Mouse (Mus musculus) frontal cortex, adult 2 months (tissue): ENCODE measurements at regions not wholly inside any gene's neighbourhood (a gene's known extent, or its start where the extent isn't known, plus 50 kb on each side); places are given as distances from the start of the nearest gene placed in this dataset.

Experiments
- DNase-seq, 2 experiments: peaks; one replicate each; pipeline ENCODE4 v3.0.0; 2022; ENCODE audit warnings: low spot score in 1 of 2; ENCODE audit errors: extremely low spot score in 1 of 2

GRCm38 (mm10) chr2:148559376-148559775 lies 113.0 kb upstream of the Nxt1 start:
- DNase-seq: no peak

GRCm38 (mm10) chr2:148558365-148558764 lies 114.0 kb upstream of the Nxt1 start:
- no peak for DNase-seq

DNA sequence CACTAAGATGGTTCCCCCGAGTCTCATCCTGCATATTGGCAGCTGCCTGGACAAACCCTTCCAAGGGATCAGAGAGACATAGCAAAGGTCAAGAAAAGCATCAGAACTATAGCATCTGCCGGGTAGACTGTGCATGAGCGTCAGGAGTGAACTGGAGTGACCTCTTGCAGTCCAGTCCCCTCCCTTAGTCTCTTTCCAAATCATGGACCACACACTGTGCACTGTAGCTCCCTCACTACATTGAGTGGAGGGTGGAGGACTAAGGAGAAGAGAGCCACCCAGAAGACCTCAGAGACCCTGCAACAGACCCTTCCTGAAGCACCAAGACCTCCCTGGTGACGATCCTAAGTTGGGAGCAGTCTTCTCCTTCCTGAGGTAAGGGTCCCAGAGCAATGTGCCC lies 107.8 kb upstream of the Cd93 start:
- DNase-seq: no peak

- no peak for DNase-seq
Measured at GRCm38 (mm10) chr2:148549618-148550017, 106.3 kb upstream of the Cd93 start.

DNA sequence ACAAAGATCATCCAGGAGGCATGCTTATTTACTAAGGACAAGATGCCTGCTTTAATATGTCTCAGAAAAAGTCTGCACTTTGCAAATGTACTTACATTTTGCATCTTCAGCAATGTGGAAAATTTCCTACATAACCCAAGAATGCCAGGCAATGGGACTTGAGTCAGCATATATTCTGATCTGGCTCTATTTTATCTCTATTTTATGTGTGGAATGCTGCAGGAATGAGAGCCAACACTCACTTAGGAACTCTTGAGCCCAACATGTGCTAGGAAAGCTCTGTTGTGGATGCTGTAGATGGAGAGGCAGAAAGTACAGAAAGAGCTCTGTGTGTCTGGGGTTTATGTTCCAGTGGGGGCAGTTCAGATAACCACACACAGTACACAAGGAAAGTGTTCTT lies 99.0 kb upstream of the Cd93 start:
- peak in 1 of 2 experiments; percentile 5 for DNase-seq

DNA sequence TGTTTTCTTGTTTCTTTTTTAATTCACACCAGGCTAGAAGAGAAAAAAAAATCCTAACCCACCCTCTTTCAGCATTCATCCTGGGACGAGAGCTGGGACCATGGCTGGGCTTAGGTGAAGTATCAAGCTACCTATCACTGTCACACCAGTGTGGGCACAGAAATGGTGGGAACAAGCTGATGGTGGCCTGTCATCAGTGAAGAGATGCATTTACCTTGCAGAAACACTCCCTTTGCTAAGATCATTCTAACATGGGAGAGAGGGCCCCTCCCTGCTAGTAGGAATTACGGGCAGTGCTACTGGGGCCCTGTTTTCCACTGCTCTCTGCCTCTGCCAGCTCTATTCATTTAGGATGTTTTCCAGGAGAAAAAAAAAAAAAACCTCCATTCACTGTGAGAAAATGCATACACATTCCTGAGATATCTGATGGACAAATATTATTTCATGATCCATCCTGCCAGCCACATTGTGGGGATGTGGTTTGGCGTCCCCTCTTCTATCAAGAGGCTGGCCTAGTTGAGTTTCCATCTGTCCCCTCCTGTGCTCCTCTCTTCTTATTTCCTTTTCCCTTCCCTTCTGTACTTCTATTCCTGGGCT lies 94.6 kb upstream of the Cd93 start:
- peak in 1 of 2 experiments; percentile 10 for DNase-seq

DNA sequence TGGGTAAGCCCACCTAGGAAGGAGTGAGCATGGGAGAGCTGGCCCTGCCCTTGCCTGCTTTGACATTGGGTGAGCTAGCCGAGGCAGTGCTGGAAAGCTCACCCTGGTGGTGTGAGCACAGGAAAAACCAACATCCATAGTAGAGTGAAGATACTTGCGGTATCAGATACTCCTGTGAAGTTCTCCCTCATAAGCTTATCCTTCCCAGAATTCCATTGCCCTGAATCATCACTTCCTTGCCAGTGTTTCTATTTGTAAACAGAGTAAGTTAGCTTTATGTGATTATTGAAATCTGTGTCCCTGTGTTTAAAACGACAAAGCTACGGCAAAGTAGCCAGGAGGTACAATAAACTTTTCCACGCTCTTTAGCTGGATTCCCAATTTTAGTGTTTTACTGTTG lies 93.9 kb upstream of the Cd93 start:
- DNase-seq: no peak

DNA sequence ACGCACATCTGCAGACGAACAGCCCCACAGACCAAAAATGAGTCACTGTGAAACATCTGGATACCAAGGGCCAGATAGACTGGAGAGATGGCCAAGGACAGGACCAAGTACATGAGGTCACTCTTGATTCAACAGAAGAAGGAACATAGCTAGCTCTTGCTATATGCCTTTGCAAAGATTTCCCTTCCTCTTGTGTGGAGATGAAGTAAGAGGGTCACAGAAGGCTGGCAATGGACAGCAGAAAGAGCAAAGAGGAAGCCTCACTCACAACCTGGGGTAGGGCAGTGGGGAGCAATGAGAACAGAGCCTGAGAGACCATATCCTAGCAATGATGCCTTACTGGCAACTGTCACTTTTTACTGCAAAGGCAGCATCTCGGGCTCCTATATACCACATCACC lies 93.2 kb upstream of the Cd93 start:
- DNase-seq: no peak

DNA sequence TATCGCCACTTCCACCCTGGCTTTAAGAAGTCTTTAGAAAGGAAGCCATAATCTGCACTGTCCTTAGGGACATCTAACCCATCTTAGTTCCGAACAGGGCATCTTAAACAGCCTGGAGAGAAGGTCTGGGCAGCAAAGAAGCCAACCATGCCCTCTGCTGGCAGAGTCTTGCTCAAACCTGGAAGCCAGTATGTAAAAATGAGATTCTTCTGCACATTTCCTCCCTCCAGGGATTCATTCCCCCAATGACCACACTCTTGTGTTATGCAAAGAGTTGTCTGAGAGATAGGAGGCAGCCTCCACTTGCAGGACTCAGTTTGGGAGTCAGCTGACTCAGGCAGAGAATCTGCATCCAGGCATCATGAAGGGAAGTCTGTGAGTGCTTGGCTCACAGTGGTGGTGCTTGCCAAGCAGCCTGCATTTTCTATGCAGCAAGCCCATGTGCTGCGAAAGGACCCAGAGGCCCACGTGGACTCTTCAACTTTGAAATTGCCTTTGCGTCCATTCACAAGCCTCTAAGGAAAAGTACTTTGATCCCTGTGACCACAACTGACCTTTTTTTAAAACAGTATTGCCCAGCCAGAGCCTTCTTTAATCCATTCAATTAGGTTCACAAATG lies 92.3 kb upstream of the Cd93 start:
- DNase-seq: peak in 1 of 2 experiments; percentile 67

DNA sequence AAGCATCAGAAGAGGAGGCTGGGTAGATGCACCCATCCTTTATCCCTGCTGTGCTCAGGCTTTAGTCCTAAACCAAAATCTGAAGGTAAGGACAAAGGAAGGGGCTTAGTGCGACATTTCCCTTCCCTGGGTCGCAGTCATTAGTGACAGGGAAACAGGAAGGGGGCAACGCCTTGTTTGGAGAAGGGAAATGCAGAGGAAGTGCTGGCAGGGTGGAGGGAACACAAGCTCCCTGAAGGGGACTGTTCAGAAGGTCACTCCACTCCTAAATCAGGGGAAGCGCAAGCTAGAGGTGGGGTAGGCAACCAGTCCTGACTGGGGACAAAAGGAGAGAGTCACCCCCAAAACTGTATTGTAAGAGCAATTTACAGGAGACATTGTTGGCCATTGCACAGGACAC lies 88.7 kb upstream of the Cd93 start:
- no peak for DNase-seq

DNA sequence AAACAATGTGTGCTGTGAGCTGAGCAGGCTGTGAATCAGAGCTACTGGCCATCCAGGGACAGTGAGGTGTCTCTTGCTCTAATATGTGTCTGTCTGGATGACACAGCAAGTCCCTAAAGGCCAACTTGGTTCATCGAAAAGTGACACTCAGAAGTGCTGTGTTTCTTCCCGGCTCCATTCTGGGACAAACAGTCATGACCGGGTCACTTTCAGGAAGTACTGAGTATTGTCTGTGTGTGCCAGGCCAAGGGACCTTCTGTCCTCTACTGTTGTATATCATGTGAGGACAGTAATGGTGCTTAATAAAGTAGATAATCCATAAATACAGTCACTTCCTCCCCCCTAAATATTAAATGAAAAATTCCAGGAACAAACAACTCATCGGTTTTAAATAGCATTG lies 87.2 kb upstream of the Cd93 start:
- no peak for DNase-seq

DNA sequence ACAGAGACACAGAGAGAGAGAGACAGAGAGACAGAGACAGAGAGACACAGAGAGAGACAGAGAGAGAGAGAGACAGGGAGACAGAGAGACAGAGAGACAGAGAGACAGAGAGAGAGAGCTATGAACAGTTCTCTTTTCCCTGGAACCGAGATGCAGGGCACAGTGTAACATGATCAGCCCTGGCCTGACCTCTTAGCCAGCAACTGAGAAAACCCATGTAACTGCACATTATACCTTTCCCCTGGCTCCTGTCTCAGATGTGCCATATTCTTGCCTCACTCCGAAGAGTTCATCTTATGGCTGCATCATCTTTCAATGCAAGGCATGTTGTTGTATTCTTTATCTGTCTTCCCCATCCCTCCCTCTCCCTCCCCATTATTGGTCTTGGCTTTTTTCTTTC lies 86.5 kb upstream of the Cd93 start:
- DNase-seq: no peak

DNA sequence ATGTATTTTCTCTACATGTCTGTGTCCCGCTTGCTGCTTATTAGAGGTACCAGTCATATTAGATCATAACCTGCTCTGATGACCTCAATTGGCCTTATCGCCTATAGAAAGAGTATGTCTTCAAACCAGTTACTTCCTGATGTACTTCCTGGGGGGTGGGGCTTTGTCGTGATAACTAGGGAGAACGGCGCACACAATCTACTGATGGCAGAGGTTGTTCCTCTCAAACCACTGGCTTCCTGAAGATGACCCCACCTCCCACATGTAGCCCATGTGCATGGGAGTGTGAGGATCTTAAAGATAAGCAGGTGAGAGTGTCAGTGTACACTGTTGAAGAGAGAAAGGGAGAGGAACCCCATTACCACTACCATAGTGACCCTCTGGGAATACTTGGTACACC lies 84.4 kb upstream of the Cd93 start:
- no peak for DNase-seq

DNA sequence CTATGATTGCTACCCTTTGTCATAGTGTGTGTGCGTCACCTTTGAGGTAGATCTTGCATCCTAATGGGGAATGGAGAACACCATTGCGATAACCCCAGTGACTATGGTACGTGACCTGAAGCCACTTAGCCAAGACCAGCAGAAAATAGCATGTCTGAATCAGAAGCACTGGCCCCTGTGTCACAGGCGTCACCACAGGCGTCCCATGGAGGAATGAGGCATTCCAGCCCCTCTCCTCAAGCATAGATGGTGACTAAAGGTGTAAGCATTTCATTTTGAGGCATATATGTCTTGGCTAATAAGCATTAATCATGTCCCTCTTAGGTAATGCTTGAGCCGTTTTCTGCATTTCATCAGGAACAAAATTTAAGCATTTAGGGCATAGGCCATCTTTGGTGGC lies 82.1 kb upstream of the Cd93 start:
- DNase-seq: no peak

GRCm38 (mm10) chr2:148523401-148523800 lies 80.0 kb upstream of the Cd93 start:
- DNase-seq: no peak

GRCm38 (mm10) chr2:148522936-148523335 lies 79.6 kb upstream of the Cd93 start:
- DNase-seq: no peak

DNA sequence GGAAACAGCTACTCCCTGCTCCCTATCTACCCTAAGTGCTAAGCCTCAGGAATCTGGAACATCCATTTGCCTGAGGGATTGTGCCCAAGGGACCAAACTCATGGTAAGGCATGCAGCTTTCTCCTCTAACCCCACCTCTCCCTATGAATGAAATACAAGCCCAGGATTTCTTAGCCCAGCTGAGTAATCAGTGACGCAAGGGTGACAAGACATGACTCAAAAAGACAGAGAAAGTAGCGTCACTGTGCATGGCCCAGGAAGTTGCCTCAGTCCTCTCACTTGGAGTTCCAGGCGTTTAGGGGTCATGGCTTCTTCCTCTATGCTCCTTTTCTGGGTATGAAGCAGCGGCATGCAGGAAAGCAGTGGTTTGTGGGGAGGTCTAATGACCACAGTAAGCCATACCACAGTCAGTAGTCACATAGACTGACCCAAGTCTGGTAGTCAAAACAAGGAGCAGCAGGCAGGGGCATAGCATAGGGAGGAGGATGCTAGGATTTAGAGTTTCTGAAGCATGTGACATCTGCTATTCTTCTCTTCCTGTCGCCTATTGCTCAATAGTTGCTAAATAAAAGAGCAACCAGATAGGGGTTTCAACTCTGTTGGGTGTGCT lies 78.7 kb upstream of the Cd93 start:
- DNase-seq: no peak

DNA sequence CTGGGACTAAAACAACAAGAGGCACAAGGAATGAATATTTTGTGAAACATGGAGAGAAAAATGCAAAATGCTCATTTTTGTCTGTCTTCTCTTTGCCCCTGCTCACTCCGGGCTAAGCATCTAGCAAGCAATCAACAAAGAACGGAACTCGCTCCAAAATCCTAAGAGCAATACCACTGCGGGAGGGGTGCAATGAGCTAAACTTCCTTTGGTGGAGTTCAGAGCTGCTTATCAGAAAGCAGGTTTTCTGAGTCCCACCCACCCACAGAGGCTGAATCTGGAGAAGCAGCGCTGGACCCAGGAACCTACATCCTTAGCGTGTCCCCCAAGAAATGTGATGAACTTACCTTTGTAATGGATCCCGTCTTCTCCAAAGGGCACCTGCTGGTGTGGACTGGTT lies 76.9 kb upstream of the Cd93 start:
- DNase-seq: no peak

DNA sequence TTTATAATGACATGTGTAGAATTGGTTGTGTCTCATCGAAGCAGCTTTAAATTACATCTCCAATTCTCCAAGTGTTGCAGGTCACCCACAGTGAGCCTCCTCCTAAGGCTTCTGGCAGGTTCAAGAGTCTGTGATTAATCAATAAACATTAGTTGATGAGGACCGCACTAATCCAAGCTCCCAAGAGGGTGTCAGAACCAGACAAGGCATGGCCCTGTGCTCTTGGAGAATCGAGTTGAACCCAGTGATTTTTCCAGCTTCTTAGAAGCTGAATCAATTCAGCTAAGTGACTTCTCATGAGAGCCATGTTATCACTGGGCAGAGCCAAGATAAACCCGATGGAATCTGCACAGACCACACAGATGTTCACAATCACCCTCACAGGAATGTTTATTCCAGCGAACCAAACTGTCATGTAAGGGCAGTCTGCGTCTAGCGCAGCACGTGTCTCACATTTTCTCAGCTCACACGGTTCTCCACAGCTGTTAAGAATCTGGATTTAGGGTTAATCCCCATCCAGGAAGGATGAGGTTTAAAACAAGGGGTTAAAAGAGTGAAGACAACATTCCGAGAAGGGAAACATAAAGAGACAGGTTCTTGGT lies 76.4 kb upstream of the Cd93 start:
- DNase-seq: no peak

DNA sequence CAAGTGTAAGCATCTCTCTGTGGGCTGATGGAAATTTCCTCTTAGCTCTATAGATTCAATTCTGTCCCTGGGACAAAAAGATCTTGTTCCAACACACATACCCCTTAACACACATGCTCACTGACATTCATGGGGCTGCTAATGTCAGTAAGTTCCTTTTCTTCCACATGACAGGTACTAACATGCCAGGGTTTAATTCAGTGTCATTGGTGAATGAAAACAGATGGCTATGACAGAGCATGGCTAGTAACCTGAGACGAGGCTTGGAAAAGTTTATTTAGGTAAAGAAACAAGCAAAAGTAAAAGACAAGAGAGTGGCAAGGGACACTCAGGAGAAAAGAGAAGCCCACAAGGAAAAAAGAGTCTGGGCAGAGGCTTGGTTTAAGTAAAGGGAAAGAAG lies 74.5 kb upstream of the Cd93 start:
- DNase-seq: no peak

DNA sequence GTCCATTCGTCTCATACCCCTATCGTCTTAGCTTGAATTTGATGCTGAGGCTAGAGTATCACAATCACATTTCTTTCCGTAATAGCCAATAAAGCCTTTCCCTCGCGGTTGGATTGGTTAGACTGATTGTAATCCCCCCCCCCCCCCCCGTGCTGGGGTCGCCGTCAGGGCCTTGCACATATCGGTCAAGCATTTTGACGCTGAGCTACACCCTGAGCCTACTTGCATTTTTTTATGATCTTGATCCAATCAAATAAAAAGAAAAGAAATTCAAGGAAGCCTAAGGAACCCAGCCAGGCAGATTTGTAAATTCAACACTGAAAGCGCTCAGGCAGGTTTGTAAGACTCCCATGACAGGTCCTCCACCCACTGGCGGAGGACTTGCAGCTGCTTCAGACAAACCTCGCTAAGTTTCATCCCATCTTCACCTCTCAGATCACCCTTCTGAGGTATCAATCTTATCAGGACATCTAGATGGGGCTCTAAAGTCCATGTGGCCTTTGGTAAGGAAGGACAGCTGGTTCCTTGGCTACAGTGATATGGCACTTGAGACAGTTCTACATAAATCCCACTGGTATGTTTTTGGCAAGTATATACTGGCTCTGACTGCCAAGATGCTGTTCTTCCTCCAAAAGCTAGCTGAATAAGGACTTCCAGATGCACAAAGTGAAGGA lies 66.8 kb upstream of the Cd93 start:
- peak in 1 of 2 experiments; percentile 13 for DNase-seq
